Mouse (Mus musculus): ENCODE results near the gene Gm14862.

GRCm38 (mm10) chrX:9244603-9245336 is 11.9 kb downstream of the Gm14862 start:
- no peak for TF ChIP-seq CTCF (conservative IDR thresholded peaks at IDR 0.05; ENCODE audit: insufficient read depth, insufficient read length, low read depth, low read length)
- TF ChIP-seq POLR2A (IDR thresholded peaks at IDR 0.05; ENCODE audit: low read depth, low read length): no peak
